Mouse (Mus musculus): ENCODE results near the gene Eif4e.

DNA sequence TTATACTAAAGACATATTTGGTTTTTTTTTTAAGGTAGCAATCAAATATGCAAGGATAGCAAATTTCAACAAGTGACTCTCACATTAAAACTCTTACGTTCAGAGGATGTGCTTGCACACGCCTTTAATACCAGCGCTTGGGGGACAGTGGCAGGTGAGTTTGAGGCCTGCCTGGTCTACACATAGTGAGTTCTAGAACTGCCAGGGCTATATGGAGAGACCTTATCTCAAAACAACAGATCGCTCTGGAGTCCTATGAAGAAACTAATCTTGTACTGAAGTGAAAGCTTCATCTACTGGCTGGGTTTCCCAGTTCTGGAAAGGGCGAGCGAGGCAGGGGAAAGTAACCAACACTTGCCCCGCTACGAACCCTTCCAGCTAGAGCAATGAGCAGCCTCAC lies 46.5 kb upstream of the Eif4e start:
- TF ChIP-seq POLR2A (IDR thresholded peaks at IDR 0.05; ENCODE audit: extremely low read depth, insufficient read depth, low read length) (no peak), CTCF (IDR thresholded peaks at IDR 0.05; ENCODE audit: low read depth, low read length) (no peak)

Measured in liver, adult 2 months (tissue).